Mouse (Mus musculus): Measurements from ENCODE around the gene Tmem59. TPM values are rescaled to one million over a fixed set of nuclear protein-coding genes. Genes with fewer than 3 reads are reported as not detected.

The Tmem59 gene
- polyA plus RNA-seq, 1 experiment from 2014 or later, result 560 TPM

- TF ChIP-seq CTCF (IDR thresholded peaks at IDR 0.05; ENCODE audit: low read depth), result no peak
- WGBS, result 95% methylated on average over 6 of the region's 6 CpGs
- no peak for ATAC-seq
- H3K9me3 ChIP-seq (ENCODE audit: control insufficient read depth), result no peaks in the 10 kb centered on the region
- no peak overlapping the region for H3K4me3 ChIP-seq (ENCODE audit: low read depth, low read length)
- no peaks in the 10 kb centered on the region for H3K4me1 ChIP-seq (replicated peaks; ENCODE audit: control insufficient read depth, insufficient read depth, low read length)
- H3K36me3 ChIP-seq (ENCODE audit: control insufficient read depth, insufficient read depth), result peaks cover 43% of the 10 kb centered on the region
- no peaks in the 10 kb centered on the region for H3K27me3 ChIP-seq (replicated peaks; ENCODE audit: control insufficient read depth, insufficient read depth, low read length)
- no peak overlapping the region for H3K9ac ChIP-seq (ENCODE audit: low read depth, low read length)
- no peak overlapping the region for H3K4me2 ChIP-seq (replicated peaks; ENCODE audit: low read depth)
- H3K27ac ChIP-seq (ENCODE audit: low read depth, low read length), result no peak overlapping the region
Observed at GRCm38 (mm10) chr4:107240196-107240595, 62.0 kb downstream of the Tmem59 start.

- peaks cover 25% of the 10 kb centered on the region for H3K36me3 ChIP-seq (ENCODE audit: control insufficient read depth, insufficient read depth)
- no peak overlapping the region for H3K4me2 ChIP-seq (replicated peaks; ENCODE audit: low read depth)
- H3K4me3 ChIP-seq (ENCODE audit: low read depth, low read length), result no peak overlapping the region
- no peak overlapping the region for H3K27ac ChIP-seq (ENCODE audit: low read depth, low read length)
- no peaks in the 10 kb centered on the region for H3K27me3 ChIP-seq (replicated peaks; ENCODE audit: control insufficient read depth, insufficient read depth, low read length)
- 0 out of 2 replicates have a peak, but pooled peaks cover 4% of the 10 kb centered on the region for H3K4me1 ChIP-seq (replicated peaks; ENCODE audit: control insufficient read depth, insufficient read depth, low read length)
- no peak for ATAC-seq
- 72% methylated on average over 6 of the region's 6 CpGs for WGBS
- H3K9ac ChIP-seq (ENCODE audit: low read depth, low read length), result no peak overlapping the region
- no peak for TF ChIP-seq CTCF (IDR thresholded peaks at IDR 0.05; ENCODE audit: low read depth)
- H3K9me3 ChIP-seq (ENCODE audit: control insufficient read depth), result no peaks in the 10 kb centered on the region
Observed at GRCm38 (mm10) chr4:107243365-107244333, 65.5 kb downstream of the Tmem59 start.

- no peak overlapping the region for H3K9ac ChIP-seq (ENCODE audit: low read depth, low read length)
- no peaks in the 10 kb centered on the region for H3K27me3 ChIP-seq (replicated peaks; ENCODE audit: control insufficient read depth, insufficient read depth, low read length)
- no peak overlapping the region for H3K4me2 ChIP-seq (replicated peaks; ENCODE audit: low read depth)
- H3K4me1 ChIP-seq (replicated peaks; ENCODE audit: control insufficient read depth, insufficient read depth, low read length), result 0 out of 2 replicates have a peak, but pooled peaks cover 4% of the 10 kb centered on the region
- no peak for TF ChIP-seq CTCF (IDR thresholded peaks at IDR 0.05; ENCODE audit: low read depth)
- H3K9me3 ChIP-seq (ENCODE audit: control insufficient read depth), result no peaks in the 10 kb centered on the region
- WGBS, result 26% methylated on average over 2 of the region's 2 CpGs
- peaks cover 15% of the 10 kb centered on the region for H3K36me3 ChIP-seq (ENCODE audit: control insufficient read depth, insufficient read depth)
- H3K27ac ChIP-seq (ENCODE audit: low read depth, low read length), result 0 out of 2 replicates have a peak overlapping the region, but pooled peaks have one; percentile 1
- ATAC-seq, result no peak
- H3K4me3 ChIP-seq (ENCODE audit: low read depth, low read length), result no peak overlapping the region
Observed at GRCm38 (mm10) chr4:107245368-107245767, 67.2 kb downstream of the Tmem59 start.

GRCm38 (mm10) chr4:107246040-107246439 lies 67.8 kb downstream of the Tmem59 start:
- WGBS, result 61% methylated on average over 1 of the region's 1 CpGs
- Histone ChIP-seq H3K9me3 (ENCODE audit: control insufficient read depth) (no peaks in the 10 kb centered on the region), H3K4me1 (replicated peaks; ENCODE audit: control insufficient read depth, insufficient read depth, low read length) (0 out of 2 replicates have a peak, but pooled peaks cover 4% of the 10 kb centered on the region), H3K4me3 (ENCODE audit: low read depth, low read length) (no peak overlapping the region), H3K27me3 (replicated peaks; ENCODE audit: control insufficient read depth, insufficient read depth, low read length) (no peaks in the 10 kb centered on the region), H3K27ac (ENCODE audit: low read depth, low read length) (no peak overlapping the region), H3K4me2 (replicated peaks; ENCODE audit: low read depth) (no peak overlapping the region), H3K36me3 (ENCODE audit: control insufficient read depth, insufficient read depth) (peaks cover 9% of the 10 kb centered on the region), H3K9ac (ENCODE audit: low read depth, low read length) (no peak overlapping the region)
- TF ChIP-seq CTCF (IDR thresholded peaks at IDR 0.05; ENCODE audit: low read depth), result no peak
- no peak for ATAC-seq

GRCm38 (mm10) chr4:107247110-107247509 lies 68.9 kb downstream of the Tmem59 start:
- WGBS, result 56% methylated on average over 9 of the region's 9 CpGs

GRCm38 (mm10) chr4:107248061-107248460 lies 69.9 kb downstream of the Tmem59 start:
- ATAC-seq, result no peak
- H3K9ac ChIP-seq (ENCODE audit: low read depth, low read length), result no peak overlapping the region
- no peak overlapping the region for H3K4me2 ChIP-seq (replicated peaks; ENCODE audit: low read depth)
- no peaks in the 10 kb centered on the region for H3K36me3 ChIP-seq (ENCODE audit: control insufficient read depth, insufficient read depth)
- H3K4me3 ChIP-seq (ENCODE audit: low read depth, low read length), result no peak overlapping the region
- 74% methylated on average over 3 of the region's 3 CpGs for WGBS
- H3K9me3 ChIP-seq (ENCODE audit: control insufficient read depth), result no peaks in the 10 kb centered on the region
- no peak overlapping the region for H3K27ac ChIP-seq (ENCODE audit: low read depth, low read length)
- H3K4me1 ChIP-seq (replicated peaks; ENCODE audit: control insufficient read depth, insufficient read depth, low read length), result peaks cover 9% of the 10 kb centered on the region
- TF ChIP-seq CTCF (IDR thresholded peaks at IDR 0.05; ENCODE audit: low read depth), result no peak
- no peaks in the 10 kb centered on the region for H3K27me3 ChIP-seq (replicated peaks; ENCODE audit: control insufficient read depth, insufficient read depth, low read length)

More at GRCm38 (mm10) chr4:107247110-107247509, 68.9 kb downstream of the Tmem59 start:
- no peak for TF ChIP-seq CTCF (IDR thresholded peaks at IDR 0.05; ENCODE audit: low read depth)
- no peak overlapping the region for H3K4me3 ChIP-seq (ENCODE audit: low read depth, low read length)
- H3K27ac ChIP-seq (ENCODE audit: low read depth, low read length), result peak overlapping the region; percentile 41; the same call in 1 of the 2 replicates
- ATAC-seq, result no peak
- no peaks in the 10 kb centered on the region for H3K27me3 ChIP-seq (replicated peaks; ENCODE audit: control insufficient read depth, insufficient read depth, low read length)
- H3K36me3 ChIP-seq (ENCODE audit: control insufficient read depth, insufficient read depth), result peaks cover 4% of the 10 kb centered on the region
- peaks cover 8% of the 10 kb centered on the region for H3K4me1 ChIP-seq (replicated peaks; ENCODE audit: control insufficient read depth, insufficient read depth, low read length)
- no peak overlapping the region for H3K9ac ChIP-seq (ENCODE audit: low read depth, low read length)
- H3K9me3 ChIP-seq (ENCODE audit: control insufficient read depth), result no peaks in the 10 kb centered on the region
- H3K4me2 ChIP-seq (replicated peaks; ENCODE audit: low read depth), result no peak overlapping the region
